Comparison of ENCODE assay signal across 8 mouse cellular contexts in the genomic region with DNA sequence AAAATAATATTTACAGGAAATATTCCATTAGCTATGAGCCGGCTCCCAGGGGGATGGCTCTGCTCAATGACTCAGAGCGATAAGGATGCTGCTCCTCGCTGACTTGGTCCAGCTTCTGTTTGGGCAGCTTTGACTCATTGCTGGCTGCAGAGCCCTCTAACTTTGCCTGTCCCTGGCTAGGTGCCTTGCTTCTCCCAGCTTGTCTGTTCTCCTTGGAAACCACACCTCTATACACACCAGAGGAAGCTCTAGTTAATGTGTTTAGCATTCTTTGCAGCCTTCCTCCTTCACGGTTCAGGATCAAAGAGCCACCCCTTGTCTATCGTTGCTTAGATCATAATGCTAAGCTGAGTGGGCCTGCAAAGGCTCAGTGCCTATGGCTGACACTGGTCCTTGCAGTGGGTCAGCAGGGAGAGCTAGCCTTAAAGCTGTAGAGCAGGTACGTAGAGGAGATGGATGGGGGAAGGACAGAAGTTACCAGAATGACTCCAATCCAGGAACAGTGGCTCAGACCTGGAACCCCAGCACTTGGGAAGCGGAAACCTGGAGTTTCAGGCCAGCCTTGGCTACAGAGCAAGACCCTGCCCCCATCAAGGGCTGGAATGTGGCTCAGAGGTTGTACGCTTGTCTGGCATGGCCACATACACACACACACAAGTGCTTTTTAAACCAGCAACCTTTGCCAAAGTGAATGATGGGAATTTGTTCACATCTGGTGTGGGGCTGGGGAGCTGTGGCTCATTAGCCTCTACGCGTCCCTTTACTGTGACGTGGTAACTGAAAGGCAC.
DNase-seq lines count a peak whose midpoint lies in the region; ATAC-seq and TF ChIP-seq lines count a peak whose summit lies in the region.

No protein-coding gene starts in this region.

- H3K4me1 ChIP-seq in neural tube, embryonic 11.5 days (ENCODE audit: control insufficient read depth, insufficient read depth, low read length): peaks cover 40% of the 10 kb centered on the region
- H3K4me1 ChIP-seq in hindbrain, embryonic 12.5 days: peaks cover 66% of the 10 kb centered on the region
- H3K4me1 ChIP-seq in midbrain, postnatal 0 days (ENCODE audit: insufficient read depth, low read length): peaks cover 18% of the 10 kb centered on the region

- peaks cover 3% of the 10 kb centered on the region for H3K36me3 ChIP-seq in neural tube, embryonic 11.5 days (ENCODE audit: control insufficient read depth, insufficient read depth, low read length)
- peaks cover 34% of the 10 kb centered on the region for H3K36me3 ChIP-seq in hindbrain, embryonic 12.5 days
- peaks cover 3% of the 10 kb centered on the region for H3K36me3 ChIP-seq in midbrain, postnatal 0 days (ENCODE audit: insufficient read depth, low read length)

- no peak for DNase-seq in neural tube, embryonic 11.5 days (ENCODE audit: low spot score)
- DNase-seq in neural tube, embryonic 10.5 days (ENCODE audit: extremely low spot score, low spot score): no peak
- peak; percentile 73 for DNase-seq in gastrocnemius, adult 2 months
- DNase-seq in midbrain, postnatal 0 days (ENCODE audit: low spot score): peak; percentile 35
- DNase-seq in thymus, postnatal 36 days: no peak
- no peak for DNase-seq in lung, adult 18-20 months
- DNase-seq in yolk sac, embryonic 10.5 days (ENCODE audit: low spot score): no peak

- ATAC-seq in neural tube, embryonic 11.5 days (ENCODE audit: insufficient read depth, low FRiP score, low TSS enrichment): peak; percentile 39
- peak; percentile 30; the same call in 1 of the 2 replicates for ATAC-seq in hindbrain, embryonic 12.5 days (ENCODE audit: low FRiP score)
- no peak for ATAC-seq in midbrain, postnatal 0 days (ENCODE audit: low FRiP score)

- TF ChIP-seq CTCF in gastrocnemius, adult 2 months (IDR thresholded peaks at IDR 0.05): no peak
- no peak for TF ChIP-seq CTCF in midbrain, postnatal 0 days (IDR thresholded peaks at IDR 0.05)

- H3K27me3 ChIP-seq in neural tube, embryonic 11.5 days (ENCODE audit: control insufficient read depth, insufficient read depth, low read length): no peaks in the 10 kb centered on the region
- H3K27me3 ChIP-seq in hindbrain, embryonic 12.5 days: no peaks in the 10 kb centered on the region
- no peaks in the 10 kb centered on the region for H3K27me3 ChIP-seq in midbrain, postnatal 0 days (ENCODE audit: insufficient read depth, low read length)

- H3K27ac ChIP-seq in neural tube, embryonic 11.5 days (ENCODE audit: low read depth, low read length): peak overlapping the region; percentile 80
- peak overlapping the region; percentile 70 for H3K27ac ChIP-seq in gastrocnemius, adult 2 months
- H3K27ac ChIP-seq in hindbrain, embryonic 12.5 days: peak overlapping the region; percentile 78
- peak overlapping the region; percentile 18; the same call in 1 of the 2 replicates for H3K27ac ChIP-seq in midbrain, postnatal 0 days (ENCODE audit: low read depth, low read length)

- no peak overlapping the region for H3K4me3 ChIP-seq in neural tube, embryonic 11.5 days (ENCODE audit: low read depth, low read length)
- no peak overlapping the region for H3K4me3 ChIP-seq in gastrocnemius, adult 2 months
- no peak overlapping the region for H3K4me3 ChIP-seq in hindbrain, embryonic 12.5 days
- no peak overlapping the region for H3K4me3 ChIP-seq in midbrain, postnatal 0 days (ENCODE audit: low read depth, low read length)

- H3K4me2 ChIP-seq in neural tube, embryonic 11.5 days (ENCODE audit: low read depth): no peak overlapping the region
- no peak overlapping the region for H3K4me2 ChIP-seq in hindbrain, embryonic 12.5 days (replicated peaks)
- H3K4me2 ChIP-seq in midbrain, postnatal 0 days (ENCODE audit: low read depth, low read length, poor library complexity, severe bottlenecking): no peak overlapping the region

- WGBS in neural tube, embryonic 11.5 days: 45% methylated on average over 11 of the region's 11 CpGs
- WGBS in hindbrain, embryonic 12.5 days: 39% methylated on average over 11 of the region's 11 CpGs
- 36% methylated on average over 11 of the region's 11 CpGs for WGBS in midbrain, postnatal 0 days

- H3K9ac ChIP-seq in neural tube, embryonic 11.5 days (ENCODE audit: low read length): no peak overlapping the region
- no peak overlapping the region for H3K9ac ChIP-seq in hindbrain, embryonic 12.5 days
- 0 out of 2 replicates have a peak overlapping the region, but pooled peaks have one; percentile 24 for H3K9ac ChIP-seq in midbrain, postnatal 0 days (replicated peaks; ENCODE audit: low read length, poor library complexity, severe bottlenecking)

- no peaks in the 10 kb centered on the region for H3K9me3 ChIP-seq in neural tube, embryonic 11.5 days (ENCODE audit: control insufficient read depth, low read length)
- H3K9me3 ChIP-seq in hindbrain, embryonic 12.5 days (replicated peaks): no peaks in the 10 kb centered on the region
- H3K9me3 ChIP-seq in midbrain, postnatal 0 days (ENCODE audit: low read length): no peaks in the 10 kb centered on the region

- intact Hi-C loops in gastrocnemius, adult 2 months (cut with DNase I): no loop called here

Comparison
In these comparisons a context has a peak if more than half of its experiments do, and no peak if none do; other contexts are left out.
1. DNase-seq: peak in gastrocnemius, adult 2 months (single experiment) and midbrain, postnatal 0 days (single experiment); none in neural tube, embryonic 11.5 days (single experiment), neural tube, embryonic 10.5 days (single experiment), thymus, postnatal 36 days (0 of 2), lung, adult 18-20 months (0 of 2) and yolk sac, embryonic 10.5 days (single experiment).
2. H3K27ac ChIP-seq: peak in every context shown above with its lines; median percentile 80 in neural tube, embryonic 11.5 days; 78 in hindbrain, embryonic 12.5 days; 70 in gastrocnemius, adult 2 months; 18 in midbrain, postnatal 0 days.